Mouse (Mus musculus): Measurements from ENCODE around the gene Trpm2. TPM values are rescaled to one million over a fixed set of nuclear protein-coding genes. Genes with fewer than 3 reads are reported as not detected.

Trpm2 gene
- polyA plus RNA-seq (2021; fragmentation: Nextera tagmentation): 5.7 and 6.1 TPM in 2 replicates
- long read RNA-seq, experiment 1, full-length matches to known transcripts: 1 of 7 reads
- long read RNA-seq, experiment 1, partial matches to known transcripts: 4 of 7 reads
- long read RNA-seq, experiment 1, other reads (novel, unspliced or antisense): 2 of 7 reads
- long read RNA-seq, experiment 2, full-length matches to known transcripts: 19 of 43 reads
- long read RNA-seq, experiment 2, partial matches to known transcripts: 18 of 43 reads
- long read RNA-seq, experiment 2, other reads (novel, unspliced or antisense): 6 of 43 reads

DNA sequence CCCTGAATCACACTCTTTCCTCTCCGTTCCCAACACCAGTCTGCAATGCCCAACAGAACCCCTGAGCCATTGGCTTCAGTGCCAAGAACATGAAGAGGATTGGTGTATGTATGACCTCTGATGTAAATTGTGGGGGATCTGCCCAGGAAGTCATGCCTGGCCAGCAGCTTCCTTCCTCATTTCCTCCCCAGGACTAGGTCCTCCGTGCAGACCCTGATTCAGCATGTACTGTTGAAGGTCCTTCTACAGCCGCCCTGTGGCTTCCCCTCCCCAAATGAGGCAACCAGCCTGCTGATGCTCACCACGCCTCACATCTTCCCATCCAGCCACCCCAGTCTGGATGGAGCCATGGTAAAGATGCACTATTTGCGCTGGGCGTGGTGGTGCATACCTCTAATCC is at the start of gene Trpm2:
Trpm2 (minus strand) TSS at position 83 of the 400 bp plus-strand sequence.

DNA sequence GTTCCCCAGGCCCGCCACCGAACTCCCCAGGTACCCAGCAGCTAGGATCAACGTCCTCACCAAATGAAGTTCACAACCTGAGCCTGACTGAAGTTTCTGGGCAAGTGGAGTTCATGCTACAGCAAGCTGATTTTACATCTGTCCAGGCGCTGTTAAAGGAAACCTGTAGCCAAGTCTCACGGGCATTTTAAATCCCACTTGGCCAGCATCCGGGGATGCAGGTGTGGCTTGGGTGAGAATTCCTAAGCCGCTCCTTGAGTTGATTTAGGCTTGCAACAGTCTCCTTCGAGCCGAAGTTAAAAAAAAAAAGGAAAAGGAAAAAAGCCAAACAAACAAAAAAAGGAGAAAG is 39.6 kb upstream of the Trpm2 start, which contains the start of gene Pfkl:
Pfkl (minus strand) TSS at position 139 of the 349 bp plus-strand sequence.

DNA sequence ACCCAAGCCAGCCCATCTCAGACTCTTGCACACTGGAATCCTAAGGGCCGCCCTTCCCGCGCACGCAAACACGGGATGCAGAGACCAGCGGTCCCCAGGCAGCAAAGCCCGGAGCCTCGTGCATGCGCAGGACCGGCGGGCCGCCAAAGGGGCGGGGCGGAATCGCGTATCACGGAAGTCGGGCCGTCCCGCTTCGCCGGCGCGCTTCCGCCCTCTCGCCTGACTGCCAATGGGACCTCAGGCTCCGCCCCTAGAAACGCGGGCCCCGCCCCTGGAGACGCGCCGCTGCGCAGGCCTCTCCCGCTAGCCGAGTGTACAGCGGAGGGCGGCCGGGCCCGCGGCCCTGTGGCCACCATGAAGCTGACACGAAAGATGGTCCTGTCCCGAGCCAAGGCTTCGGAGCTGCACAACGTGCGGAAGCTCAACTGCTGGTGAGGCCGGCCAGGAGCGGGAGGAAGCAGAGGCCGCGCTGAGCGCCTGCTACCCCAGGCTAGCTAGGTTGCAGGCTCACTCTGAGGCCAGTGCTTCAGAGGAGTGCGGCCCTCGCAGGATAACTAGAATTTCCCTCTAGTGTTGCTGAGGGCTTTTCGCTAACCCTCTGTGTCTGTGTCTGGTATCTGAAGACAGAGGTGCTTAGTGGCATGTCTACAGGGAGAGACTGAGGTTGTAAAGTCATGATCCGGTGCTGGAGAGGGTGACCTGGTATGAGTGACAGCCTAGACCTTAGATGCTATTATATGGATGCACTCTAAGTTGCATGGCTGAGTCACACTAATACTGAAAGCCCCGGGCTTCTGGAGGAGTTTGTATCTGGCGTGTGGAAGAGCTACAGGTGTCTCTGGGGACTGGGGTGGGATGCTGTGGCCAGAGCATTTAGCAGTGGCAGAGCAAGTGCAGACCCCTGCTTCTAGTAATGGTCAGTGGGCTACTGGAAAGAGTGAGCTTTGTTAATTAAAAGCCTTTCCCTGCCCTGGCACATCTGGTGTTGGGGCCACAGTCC is 8.3 kb upstream of the Trpm2 start, which contains the start of gene 1810043G02Rik:
1810043G02Rik (plus strand) TSS at position 174 of the 1,000 bp plus-strand sequence.

DNA sequence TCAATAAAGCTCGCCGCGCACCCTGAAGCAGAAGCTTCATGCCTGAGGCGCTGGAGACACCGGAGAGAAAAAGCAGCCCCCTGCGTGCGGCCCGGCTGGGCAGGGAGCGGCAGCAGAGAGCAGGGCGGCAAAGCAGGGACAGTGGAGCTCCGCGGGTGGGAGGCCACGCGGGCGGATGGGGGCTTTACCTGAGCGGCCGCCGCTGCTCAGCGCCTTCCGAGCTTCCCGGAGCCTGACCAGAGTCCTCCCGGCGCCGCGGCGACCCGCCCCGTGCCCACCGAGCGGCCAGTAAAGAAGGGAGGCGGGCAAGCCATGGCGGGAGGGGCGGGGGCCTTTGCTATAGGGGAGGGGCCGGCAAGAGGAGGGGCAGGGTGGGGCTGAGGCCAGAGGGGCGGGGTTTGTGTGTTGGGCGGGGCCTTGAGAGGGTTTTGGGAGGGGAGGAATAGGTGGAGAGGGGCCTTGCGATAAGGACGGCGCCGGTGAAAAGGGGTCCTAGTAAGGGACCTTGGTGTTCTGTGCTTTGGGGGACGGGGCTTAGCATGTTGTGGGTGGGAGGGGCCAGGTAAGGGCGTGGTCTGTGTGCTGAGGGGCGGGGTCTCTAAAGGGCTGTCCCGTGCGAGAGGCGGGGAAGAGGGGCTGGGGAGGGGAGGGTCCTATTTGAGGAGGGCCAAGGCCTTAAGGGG is 68.0 kb downstream of the Trpm2 start, which contains the start of gene Lrrc3:
Lrrc3 (minus strand) TSS at position 326 of the 683 bp plus-strand sequence.

GRCm38 (mm10) chr10:77861675-77862074 is 108.7 kb downstream of the Trpm2 start, which contains the start of gene Gm3285:
Gm3285 (plus strand) TSS chr10:77861975.

Other genes with a start within 250 kb of the Trpm2 start
- gene Krtap12-1, start 250.0 kb downstream of the Trpm2 start, polyA plus RNA-seq (2021; fragmentation: Nextera tagmentation): not detected in 2 replicates
- gene Gm10100, start 244.1 kb downstream of the Trpm2 start, polyA plus RNA-seq (2021; fragmentation: Nextera tagmentation): not detected in 2 replicates
- not detected in 2 replicates for gene Gm18596, start 227.9 kb downstream of the Trpm2 start, polyA plus RNA-seq (2021; fragmentation: Nextera tagmentation)
- gene Gm9736, start 219.2 kb downstream of the Trpm2 start, polyA plus RNA-seq (2021; fragmentation: Nextera tagmentation): not detected in 2 replicates
- gene Gm3233, start 210.9 kb downstream of the Trpm2 start, polyA plus RNA-seq (2021; fragmentation: Nextera tagmentation): not detected in 2 replicates
- gene Gm3238, start 199.2 kb downstream of the Trpm2 start, polyA plus RNA-seq (2021; fragmentation: Nextera tagmentation): not detected in 2 replicates
- not detected in 2 replicates for gene Gm7138, start 193.6 kb downstream of the Trpm2 start, polyA plus RNA-seq (2021; fragmentation: Nextera tagmentation)
- gene Gm3250, start 188.0 kb downstream of the Trpm2 start, polyA plus RNA-seq (2021; fragmentation: Nextera tagmentation): not detected in 2 replicates
- gene Gm7137, start 182.4 kb downstream of the Trpm2 start, polyA plus RNA-seq (2021; fragmentation: Nextera tagmentation): not detected in 2 replicates
- gene Gm9639, start 175.5 kb downstream of the Trpm2 start, polyA plus RNA-seq (2021; fragmentation: Nextera tagmentation): not detected in 2 replicates
- gene Gm19668, start 171.4 kb downstream of the Trpm2 start, polyA plus RNA-seq (2021; fragmentation: Nextera tagmentation): not detected in 2 replicates
- not detected in 2 replicates for gene Gm9507, start 158.7 kb downstream of the Trpm2 start, polyA plus RNA-seq (2021; fragmentation: Nextera tagmentation)
- gene Gm2696, start 155.9 kb downstream of the Trpm2 start, polyA plus RNA-seq (2021; fragmentation: Nextera tagmentation): not detected in 2 replicates
- gene Krtap10-4, start 143.5 kb downstream of the Trpm2 start, polyA plus RNA-seq (2021; fragmentation: Nextera tagmentation): not detected in 2 replicates
- gene Krtap10-10, start 134.6 kb downstream of the Trpm2 start, polyA plus RNA-seq (2021; fragmentation: Nextera tagmentation): not detected in 2 replicates
- gene Gm36176, start 123.8 kb downstream of the Trpm2 start, polyA plus RNA-seq (2021; fragmentation: Nextera tagmentation): not detected in 2 replicates
- not detected in 2 replicates for gene Gm10318, start 117.7 kb downstream of the Trpm2 start, polyA plus RNA-seq (2021; fragmentation: Nextera tagmentation)
- not detected in 2 replicates for gene Gm3285, start 108.6 kb downstream of the Trpm2 start, polyA plus RNA-seq (2021; fragmentation: Nextera tagmentation)
- gene Lrrc3, start 68.0 kb downstream of the Trpm2 start, polyA plus RNA-seq (2021; fragmentation: Nextera tagmentation): 2.7 and 2.9 TPM in 2 replicates
- 52.6 and 57.3 TPM in 2 replicates for gene 1810043G02Rik, start 8.0 kb upstream of the Trpm2 start, polyA plus RNA-seq (2021; fragmentation: Nextera tagmentation)
- gene Pfkl, start 39.5 kb upstream of the Trpm2 start, polyA plus RNA-seq (2021; fragmentation: Nextera tagmentation): 99.5 and 116 TPM in 2 replicates
- 0.82 and 1.2 TPM in 2 replicates for gene Dnmt3l, start 71.4 kb upstream of the Trpm2 start, polyA plus RNA-seq (2021; fragmentation: Nextera tagmentation)
- not detected in 2 replicates for gene Aire, start 73.0 kb upstream of the Trpm2 start, polyA plus RNA-seq (2021; fragmentation: Nextera tagmentation)
- 1.9 and 2.5 TPM in 2 replicates for gene Icosl, start 98.7 kb upstream of the Trpm2 start, polyA plus RNA-seq (2021; fragmentation: Nextera tagmentation)
- 78.6 and 86.8 TPM in 2 replicates for gene D10Jhu81e, start 199.2 kb upstream of the Trpm2 start, polyA plus RNA-seq (2021; fragmentation: Nextera tagmentation)
- gene Pwp2, start 214.6 kb upstream of the Trpm2 start, polyA plus RNA-seq (2021; fragmentation: Nextera tagmentation): 9.8 and 10.9 TPM in 2 replicates